35 mouse cellular contexts compared by ENCODE assay signal in the genomic region with DNA sequence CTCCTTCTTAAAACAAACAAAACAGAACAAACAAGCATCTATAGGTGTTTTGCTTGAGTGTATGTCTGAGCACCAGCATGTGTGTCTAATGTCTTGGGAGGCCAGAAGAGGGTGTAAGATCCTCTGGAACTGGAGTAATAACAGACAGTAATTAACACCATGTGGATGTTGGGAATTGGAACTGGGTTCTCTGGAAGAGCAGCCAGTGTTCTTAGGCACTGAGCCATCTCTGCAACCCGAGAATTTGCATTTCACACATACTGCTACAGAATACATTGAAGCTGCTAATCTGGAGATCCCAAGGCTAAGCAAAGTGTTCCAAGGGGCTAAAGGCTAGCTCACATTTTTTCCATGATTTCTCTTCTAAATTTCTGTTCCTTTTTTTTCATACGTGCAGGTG. TPM values are rescaled to one million over a fixed set of nuclear protein-coding genes. Genes with fewer than 3 reads are reported as not detected.
A peak's percentile ranks its signal among the peaks of the same experiment; 100 is the strongest.
DNase-seq lines count a peak whose midpoint lies in the region; ATAC-seq and TF ChIP-seq lines count a peak whose summit lies in the region.
"Had no signal": no experiment of that assay in that cellular context is flagged by ENCODE, and none has a peak within 500 bp of the region (broad histone marks: within the 10 kb centered on the region; RNA-seq: fewer than 3 reads in every experiment).

No protein-coding gene starts in this region.

- no peaks in the 10 kb centered on the region for H3K36me3 ChIP-seq in forebrain, embryonic 14.5 days (ENCODE audit: control insufficient read depth, insufficient read depth, low read length)
- H3K36me3 ChIP-seq in forebrain, embryonic 11.5 days (ENCODE audit: control insufficient read depth, insufficient read depth, low read length), result no peaks in the 10 kb centered on the region
- H3K36me3 ChIP-seq in neural tube, embryonic 15.5 days, result no peaks in the 10 kb centered on the region
- H3K36me3 ChIP-seq: forebrain, embryonic 10.5 days; heart, embryonic 13.5 days; hindbrain, embryonic 12.5 days; intestine, embryonic 15.5 days; midbrain, embryonic 10.5 days; midbrain, embryonic 15.5 days; neural tube, embryonic 13.5 days; stomach, embryonic 15.5 days had no signal

- TF ChIP-seq CTCF in gastrocnemius, adult 2 months (IDR thresholded peaks at IDR 0.05), result peak; percentile 44

- no peak overlapping the region for H3K9ac ChIP-seq in forebrain, embryonic 14.5 days (ENCODE audit: low read length)
- H3K9ac ChIP-seq in forebrain, embryonic 11.5 days (ENCODE audit: low read length), result no peak overlapping the region
- no peak overlapping the region for H3K9ac ChIP-seq in neural tube, embryonic 15.5 days (replicated peaks)
- H3K9ac ChIP-seq: heart, embryonic 13.5 days; hindbrain, embryonic 12.5 days; intestine, embryonic 15.5 days; liver, embryonic 14.5 days; midbrain, embryonic 15.5 days; neural tube, embryonic 13.5 days; stomach, embryonic 15.5 days had no signal

- ATAC-seq in forebrain, embryonic 14.5 days, result no peak
- ATAC-seq in forebrain, embryonic 11.5 days (replicated peaks; ENCODE audit: low FRiP score), result no peak
- ATAC-seq in neural tube, embryonic 15.5 days (ENCODE audit: low FRiP score), result no peak
- ATAC-seq: hindbrain, postnatal 0 days; intestine, embryonic 15.5 days; midbrain, embryonic 15.5 days had no signal

- peaks cover 2% of the 10 kb centered on the region; the same call in 1 of the 2 replicates for H3K4me1 ChIP-seq in forebrain, embryonic 14.5 days (ENCODE audit: control insufficient read depth, insufficient read depth, low read length)
- no peaks in the 10 kb centered on the region for H3K4me1 ChIP-seq in forebrain, embryonic 11.5 days (replicated peaks; ENCODE audit: control insufficient read depth, insufficient read depth, low read length)
- peaks cover 8% of the 10 kb centered on the region; the same call in 1 of the 2 replicates for H3K4me1 ChIP-seq in neural tube, embryonic 15.5 days
- H3K4me1 ChIP-seq: forebrain, embryonic 10.5 days; hindbrain, embryonic 12.5 days; midbrain, embryonic 15.5 days; stomach, embryonic 15.5 days had no signal

- no peaks in the 10 kb centered on the region for H3K27me3 ChIP-seq in forebrain, embryonic 14.5 days (replicated peaks; ENCODE audit: control insufficient read depth, insufficient read depth, low read length)
- H3K27me3 ChIP-seq in forebrain, embryonic 11.5 days (ENCODE audit: control insufficient read depth, insufficient read depth, low read length), result no peaks in the 10 kb centered on the region
- no peaks in the 10 kb centered on the region for H3K27me3 ChIP-seq in neural tube, embryonic 15.5 days (replicated peaks)
- H3K27me3 ChIP-seq: hindbrain, embryonic 12.5 days; intestine, embryonic 15.5 days; midbrain, embryonic 15.5 days; neural tube, embryonic 13.5 days; stomach, embryonic 15.5 days had no signal

- no peak overlapping the region for H3K4me3 ChIP-seq in forebrain, embryonic 14.5 days (ENCODE audit: low read depth, low read length)
- no peak overlapping the region for H3K4me3 ChIP-seq in forebrain, embryonic 11.5 days (ENCODE audit: low read depth, low read length)
- no peak overlapping the region for H3K4me3 ChIP-seq in gastrocnemius, adult 2 months
- no peak overlapping the region for H3K4me3 ChIP-seq in neural tube, embryonic 15.5 days (replicated peaks)
- H3K4me3 ChIP-seq: forebrain, embryonic 10.5 days; heart, adult 2 months; heart, embryonic 13.5 days; hindbrain, embryonic 12.5 days; intestine, embryonic 15.5 days; midbrain, embryonic 10.5 days; midbrain, embryonic 15.5 days; myocyte; neural tube, embryonic 13.5 days; stomach, embryonic 15.5 days had no signal

- WGBS in forebrain, embryonic 14.5 days, result 41% methylated on average over 2 of the region's 2 CpGs
- 69% methylated on average over 2 of the region's 2 CpGs for WGBS in forebrain, embryonic 11.5 days
- WGBS in neural tube, embryonic 15.5 days, result 71% methylated on average over 2 of the region's 2 CpGs

- H3K27ac ChIP-seq in forebrain, embryonic 14.5 days (ENCODE audit: low read depth, low read length), result no peak overlapping the region
- H3K27ac ChIP-seq in forebrain, embryonic 11.5 days (ENCODE audit: low read depth, low read length), result no peak overlapping the region
- no peak overlapping the region for H3K27ac ChIP-seq in gastrocnemius, adult 2 months
- H3K27ac ChIP-seq in neural tube, embryonic 15.5 days (replicated peaks), result no peak overlapping the region
- H3K27ac ChIP-seq: forebrain, embryonic 10.5 days; heart, adult 2 months; heart, embryonic 13.5 days; hindbrain, embryonic 12.5 days; hindbrain, postnatal 0 days; intestine, embryonic 15.5 days; kidney, postnatal 0 days; liver, embryonic 14.5 days; midbrain, embryonic 10.5 days; midbrain, embryonic 15.5 days; neural tube, embryonic 13.5 days; stomach, embryonic 15.5 days had no signal

- H3K4me2 ChIP-seq in forebrain, embryonic 14.5 days (ENCODE audit: low read length), result no peak overlapping the region
- H3K4me2 ChIP-seq in forebrain, embryonic 11.5 days (ENCODE audit: low read depth, low read length, severe bottlenecking), result no peak overlapping the region
- H3K4me2 ChIP-seq in neural tube, embryonic 15.5 days, result no peak overlapping the region
- H3K4me2 ChIP-seq: heart, embryonic 13.5 days; hindbrain, embryonic 12.5 days; intestine, embryonic 15.5 days; midbrain, embryonic 15.5 days; neural tube, embryonic 13.5 days; stomach, embryonic 15.5 days had no signal

- peak; percentile 73 for DNase-seq in forebrain, embryonic 14.5 days (ENCODE audit: low spot score)
- no peak for DNase-seq in forebrain, embryonic 11.5 days (ENCODE audit: low spot score)
- peak; percentile 61 for DNase-seq in gastrocnemius, adult 2 months
- DNase-seq in gastrocnemius, postnatal 10 days, result no peak
- DNase-seq in neural tube, embryonic 10.5 days (ENCODE audit: extremely low spot score, low spot score), result peak; percentile 3
- DNase-seq in telencephalon, adult 2 months (ENCODE audit: low read depth, low spot score), result peak; percentile 36
- DNase-seq in thymus, postnatal 0 days (ENCODE audit: low spot score), result no peak
- DNase-seq: adrenal gland, postnatal 25 days; cerebellum, adult 2 months; cerebellum, postnatal 14 days; heart, adult 2 months; kidney, adult 8-10 months; layer of hippocampus, postnatal 36 days; left cerebral cortex, postnatal 4 days; liver; lung, adult 2 months; lung, postnatal 14 days; retina, postnatal 1 day; right cerebral cortex, postnatal 14 days; thymus, postnatal 36 days had no signal

- intact Hi-C loops in gastrocnemius, adult 2 months (cut with DNase I), result loop anchor here (2.0 kb wide), 1 partner anchor 19 kb away; no protein-coding TSS in a partner anchor

- H3K9me3 ChIP-seq in forebrain, embryonic 14.5 days (replicated peaks; ENCODE audit: control insufficient read depth, low read length), result no peaks in the 10 kb centered on the region
- H3K9me3 ChIP-seq in forebrain, embryonic 11.5 days (ENCODE audit: control insufficient read depth, low read length), result no peaks in the 10 kb centered on the region
- no peaks in the 10 kb centered on the region for H3K9me3 ChIP-seq in neural tube, embryonic 15.5 days (replicated peaks)
- H3K9me3 ChIP-seq: forebrain, embryonic 10.5 days; heart, embryonic 13.5 days; hindbrain, embryonic 12.5 days; intestine, embryonic 15.5 days; midbrain, embryonic 10.5 days; midbrain, embryonic 15.5 days; neural tube, embryonic 13.5 days; stomach, embryonic 15.5 days had no signal

RNA-seq across cellular contexts. Expression of gene Nnmt, which starts 4.9 kb away (rescaled TPM):
- polyA plus RNA-seq in forebrain, embryonic 14.5 days (2014; fragmentation: Nextera tagmentation; extraction: Ambion mirVana), result 0.72 and 1.1 TPM in 2 replicates
- polyA plus RNA-seq in forebrain, embryonic 11.5 days (2014; fragmentation: Nextera tagmentation; extraction: Ambion mirVana), result 1.1 and 1.9 TPM in 2 replicates
- 1 to 10 TPM; 1.5 to 3.0 TPM for total RNA-seq in gastrocnemius, adult 2 months (2021)
- total RNA-seq in gastrocnemius, postnatal 10 days (2021), result 10 to 100 TPM; 12.8 to 13.3 TPM
- 0.70 and 0.92 TPM in 2 replicates for polyA plus RNA-seq in neural tube, embryonic 15.5 days (2015; fragmentation: Nextera tagmentation; extraction: Ambion mirVana)
- 1.7 and 2.2 TPM in 2 replicates for polyA plus RNA-seq in thymus, postnatal 0 days (2015; fragmentation: Nextera tagmentation; extraction: Ambion mirVana)
- total RNA-seq: hindbrain, postnatal 0 days; megakaryocyte progenitor cell, adult 5-6 weeks; MEL had no signal

Comparison
In these comparisons a context has a peak if more than half of its experiments do, and no peak if none do; other contexts are left out.
1. DNase-seq: peak in forebrain, embryonic 14.5 days (single experiment), gastrocnemius, adult 2 months (single experiment), neural tube, embryonic 10.5 days (single experiment) and telencephalon, adult 2 months (single experiment); none in forebrain, embryonic 11.5 days (single experiment), gastrocnemius, postnatal 10 days (single experiment) and thymus, postnatal 0 days (single experiment).